Mouse (Mus musculus): Measurements from ENCODE around the gene A430078G23Rik. TPM values are rescaled to one million over a fixed set of nuclear protein-coding genes. Genes with fewer than 3 reads are reported as not detected.

A430078G23Rik gene
- polyA plus RNA-seq, 1 experiment from 2014 or later, result 0.43 TPM

DNA sequence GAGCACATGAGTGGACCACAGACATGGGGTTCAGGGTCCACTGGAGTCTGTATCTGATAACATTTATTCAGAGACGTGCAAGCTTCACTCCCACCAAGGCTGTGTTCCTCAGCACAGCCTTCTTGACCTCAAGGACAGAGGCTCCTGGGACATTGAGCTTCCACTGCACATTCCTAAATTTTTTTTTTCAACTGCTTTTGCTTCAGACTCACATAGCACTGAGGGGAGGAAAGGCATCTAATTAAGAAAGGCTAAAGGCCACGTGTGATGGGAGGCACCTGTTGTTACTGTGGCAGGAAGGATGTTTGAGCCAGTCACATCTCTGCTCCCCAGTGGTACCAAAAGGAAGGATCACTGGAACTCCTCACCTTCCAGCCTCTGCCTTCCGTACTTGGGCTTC lies 77.9 kb downstream of the A430078G23Rik start:
- no peak for DNase-seq

DNA sequence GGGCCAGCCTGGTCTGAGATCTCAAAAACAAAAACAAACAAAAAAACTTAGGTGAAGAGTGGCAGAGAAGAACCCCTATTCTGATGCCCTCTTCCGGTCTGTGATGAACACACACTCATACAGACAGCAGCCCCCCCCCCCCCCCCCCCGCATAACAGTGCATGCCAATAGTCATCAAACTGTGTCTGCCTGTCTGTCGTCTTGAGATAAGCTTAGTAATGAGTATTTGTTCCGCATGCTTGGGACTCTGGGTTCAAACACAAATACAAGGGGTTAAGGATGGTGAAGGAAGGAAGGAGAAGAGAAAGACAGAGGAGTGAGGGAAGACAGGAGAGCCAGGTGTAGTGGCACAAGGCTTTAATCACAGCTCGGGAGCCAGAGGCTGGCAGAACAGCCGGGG lies 83.3 kb downstream of the A430078G23Rik start:
- no peak for ATAC-seq (ENCODE audit: insufficient read depth)
- H3K27me3 ChIP-seq (ENCODE audit: insufficient read depth, low read length), result no peaks in the 10 kb centered on the region
- H3K9me3 ChIP-seq (ENCODE audit: low read depth, low read length), result no peaks in the 10 kb centered on the region
- no peak overlapping the region for H3K4me3 ChIP-seq (ENCODE audit: low read depth, low read length)
- peaks cover 85% of the 10 kb centered on the region for H3K36me3 ChIP-seq (ENCODE audit: insufficient read depth)
- no peak for DNase-seq
- no peak overlapping the region for H3K9ac ChIP-seq
- no peak overlapping the region for H3K27ac ChIP-seq (ENCODE audit: low read depth)
- 86% methylated on average over 5 of the region's 6 CpGs for WGBS
- no peak overlapping the region for H3K4me2 ChIP-seq
- H3K4me1 ChIP-seq (ENCODE audit: insufficient read depth), result no peaks in the 10 kb centered on the region
- no peak for TF ChIP-seq CTCF (IDR thresholded peaks at IDR 0.05; ENCODE audit: low read depth)

More for the DNA sequence above, 77.9 kb downstream of the A430078G23Rik start:
- H3K27ac ChIP-seq (ENCODE audit: low read depth), result no peak overlapping the region
- no peaks in the 10 kb centered on the region for H3K9me3 ChIP-seq (ENCODE audit: low read depth, low read length)
- H3K4me2 ChIP-seq, result no peak overlapping the region
- H3K4me1 ChIP-seq (ENCODE audit: insufficient read depth), result no peaks in the 10 kb centered on the region
- WGBS, result 75% methylated on average over 3 of the region's 3 CpGs
- TF ChIP-seq CTCF (IDR thresholded peaks at IDR 0.05; ENCODE audit: low read depth), result no peak
- no peak overlapping the region for H3K9ac ChIP-seq
- no peak overlapping the region for H3K4me3 ChIP-seq (ENCODE audit: low read depth, low read length)
- H3K27me3 ChIP-seq (ENCODE audit: insufficient read depth, low read length), result no peaks in the 10 kb centered on the region
- ATAC-seq (ENCODE audit: insufficient read depth), result no peak
- H3K36me3 ChIP-seq (ENCODE audit: insufficient read depth), result peaks cover 51% of the 10 kb centered on the region

DNA sequence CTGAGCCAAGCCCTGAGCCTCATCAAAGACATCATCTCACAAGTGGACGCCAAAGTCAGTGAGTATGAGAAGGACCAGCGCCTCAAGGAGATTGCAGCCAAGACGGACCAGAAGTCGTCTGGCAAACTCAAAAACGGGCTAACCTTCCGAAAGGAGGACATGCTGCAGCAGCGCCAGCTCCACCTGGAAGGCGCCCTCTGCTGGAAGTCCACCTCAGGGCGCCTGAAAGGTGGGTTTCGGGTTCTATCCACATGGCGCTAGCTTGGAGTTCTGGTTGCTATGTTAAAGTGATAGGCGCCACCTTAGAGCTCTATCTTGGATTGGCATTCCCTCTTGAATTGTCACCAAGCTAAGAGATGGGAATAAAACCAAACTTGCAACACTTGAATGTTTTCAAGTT lies 86.3 kb downstream of the A430078G23Rik start:
- Histone ChIP-seq H3K36me3 (ENCODE audit: insufficient read depth) (peaks cover 67% of the 10 kb centered on the region), H3K9me3 (ENCODE audit: low read depth, low read length) (no peaks in the 10 kb centered on the region), H3K27ac (ENCODE audit: low read depth) (no peak overlapping the region), H3K4me1 (ENCODE audit: insufficient read depth) (no peaks in the 10 kb centered on the region), H3K9ac (no peak overlapping the region), H3K4me2 (no peak overlapping the region), H3K4me3 (ENCODE audit: low read depth, low read length) (no peak overlapping the region), H3K27me3 (ENCODE audit: insufficient read depth, low read length) (no peaks in the 10 kb centered on the region)
- peak; percentile 51 for TF ChIP-seq CTCF (IDR thresholded peaks at IDR 0.05; ENCODE audit: low read depth)
- 81% methylated on average over 12 of the region's 12 CpGs for WGBS
- ATAC-seq (ENCODE audit: insufficient read depth), result no peak
- peak; percentile 9 for DNase-seq

Other genes starting within 250 kb of the A430078G23Rik start
- gene Insr, start 73.8 kb upstream of the A430078G23Rik start, polyA plus RNA-seq (2014; fragmentation: Nextera tagmentation; extraction: Ambion mirVana), result 35.5 and 39.4 TPM in 2 replicates
- 7.8 TPM in 2 replicates for gene Arhgef18, start 39.6 kb downstream of the A430078G23Rik start, polyA plus RNA-seq (2014; fragmentation: Nextera tagmentation; extraction: Ambion mirVana)
- 3.9 and 4.4 TPM in 2 replicates for gene Pex11g, start 114.3 kb downstream of the A430078G23Rik start, polyA plus RNA-seq (2014; fragmentation: Nextera tagmentation; extraction: Ambion mirVana)
- gene Tex45, start 117.4 kb downstream of the A430078G23Rik start, polyA plus RNA-seq (2014; fragmentation: Nextera tagmentation; extraction: Ambion mirVana), result not detected in 2 replicates
- 19.9 and 21.7 TPM in 2 replicates for gene Zfp358, start 139.7 kb downstream of the A430078G23Rik start, polyA plus RNA-seq (2014; fragmentation: Nextera tagmentation; extraction: Ambion mirVana)
- gene Mcoln1, start 147.0 kb downstream of the A430078G23Rik start, polyA plus RNA-seq (2014; fragmentation: Nextera tagmentation; extraction: Ambion mirVana), result 38.3 and 39.9 TPM in 2 replicates
- gene Pnpla6, start 162.0 kb downstream of the A430078G23Rik start, polyA plus RNA-seq (2014; fragmentation: Nextera tagmentation; extraction: Ambion mirVana), result 17.5 and 19.1 TPM in 2 replicates
- 0.72 and 0.91 TPM in 2 replicates for gene C330021F23Rik, start 214.6 kb downstream of the A430078G23Rik start, polyA plus RNA-seq (2014; fragmentation: Nextera tagmentation; extraction: Ambion mirVana)
- 6.8 and 7.5 TPM in 2 replicates for gene Camsap3, start 233.9 kb downstream of the A430078G23Rik start, polyA plus RNA-seq (2014; fragmentation: Nextera tagmentation; extraction: Ambion mirVana)

All from lung, embryonic 14.5 days (tissue).